Mouse (Mus musculus) lung, postnatal 0 days (tissue): ENCODE measurements around the gene Med26.

Experiments used
- CTCF ChIP-seq: IDR thresholded peaks from 2 replicates; pipeline ENCODE4 v1.5.1; 2016; ENCODE audit warnings: antibody characterized with exemption, mild to moderate bottlenecking
- EP300 ChIP-seq: IDR thresholded peaks from 2 replicates; pipeline ENCODE4 v1.6.1; 2016; ENCODE audit warnings: antibody characterized with exemption, mild to moderate bottlenecking, control low read depth

- TF ChIP-seq CTCF (no peak), EP300 (no peak)
These were observed 41.2 kb upstream of the Med26 start for GRCm38 (mm10) chr8:72589286-72589685.
